Mouse (Mus musculus): ENCODE measurements around the gene Lrrc8d.

DNA sequence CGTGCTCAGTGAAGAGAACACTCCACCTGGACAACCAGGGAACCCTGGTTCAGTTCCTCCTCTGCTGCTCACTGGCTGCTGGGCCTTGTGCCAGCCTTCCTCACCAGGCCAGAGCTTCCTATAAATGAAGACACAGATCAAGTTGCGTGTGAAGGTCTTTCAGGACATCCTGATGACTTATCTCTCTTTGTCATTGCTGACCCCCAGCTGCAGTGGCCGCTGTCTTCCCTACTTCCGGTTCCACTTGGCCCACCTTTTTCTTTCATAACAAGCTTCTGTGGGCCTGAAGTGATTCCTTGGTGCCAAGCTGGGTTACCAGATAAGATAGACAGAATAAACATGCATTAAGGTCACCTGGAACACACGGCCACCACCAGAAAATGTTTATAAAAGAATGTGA lies 90.0 kb downstream of the Lrrc8d start:
- no peak for TF ChIP-seq GATA1 (IDR thresholded peaks at IDR 0.05; ENCODE audit: low read length)
- TF ChIP-seq TAL1 (IDR thresholded peaks at IDR 0.05; ENCODE audit: low read length): no peak
